Mouse (Mus musculus): ENCODE data around the gene Cfap298. TPM values are rescaled to one million over a fixed set of nuclear protein-coding genes. Genes with fewer than 3 reads are reported as not detected.

The Cfap298 gene
- 43.1 and 47.0 TPM in 2 replicates for polyA plus RNA-seq (2014; fragmentation: Nextera tagmentation; extraction: Ambion mirVana)

GRCm38 (mm10) chr16:90934687-90935328, at the start of gene Cfap298:
Gene Cfap298, minus strand, starts transcription at chr16:90935114.
- ATAC-seq (ENCODE audit: insufficient number of reproducible peaks, low FRiP score, low TSS enrichment, low read depth), result peak; percentile 96
- no peaks in the 10 kb centered on the region for H3K9me3 ChIP-seq (ENCODE audit: control insufficient read depth, low read length)
- peak within 1 kb of the TSS; percentile 80 for H3K4me2 ChIP-seq (ENCODE audit: low read depth, severe bottlenecking)
- WGBS, result under 1% methylated on average over 56 of the region's 56 CpGs
- H3K27ac ChIP-seq (replicated peaks; ENCODE audit: low read depth, low read length), result peak within 1 kb of the TSS; percentile 69; the same call in 1 of the 2 replicates
- H3K4me1 ChIP-seq (ENCODE audit: control insufficient read depth, insufficient read depth, low read length), result 0 out of 2 replicates have a peak, but pooled peaks cover 3% of the 10 kb centered on the region
- no peaks in the 10 kb centered on the region for H3K27me3 ChIP-seq (ENCODE audit: control insufficient read depth, insufficient read depth, low read length)
- no peaks in the 10 kb centered on the region; the same call in 1 of the 2 replicates for H3K36me3 ChIP-seq (ENCODE audit: control insufficient read depth, insufficient read depth, low read length)
- H3K9ac ChIP-seq (ENCODE audit: low read length), result peak within 1 kb of the TSS; percentile 61
- H3K4me3 ChIP-seq (ENCODE audit: low read depth, low read length), result peak within 1 kb of the TSS; percentile 80
- peak; percentile 97 for DNase-seq (ENCODE audit: low spot score)

GRCm38 (mm10) chr16:90971004-90971403, 36.1 kb upstream of the Cfap298 start:
- no peaks in the 10 kb centered on the region for H3K9me3 ChIP-seq (ENCODE audit: control insufficient read depth, low read length)
- no peaks in the 10 kb centered on the region for H3K4me1 ChIP-seq (ENCODE audit: control insufficient read depth, insufficient read depth, low read length)
- H3K4me3 ChIP-seq (ENCODE audit: low read depth, low read length), result no peak overlapping the region
- 88% methylated on average over 6 of the region's 6 CpGs for WGBS
- no peaks in the 10 kb centered on the region for H3K27me3 ChIP-seq (ENCODE audit: control insufficient read depth, insufficient read depth, low read length)
- no peak overlapping the region for H3K4me2 ChIP-seq (ENCODE audit: low read depth, severe bottlenecking)
- ATAC-seq (ENCODE audit: insufficient number of reproducible peaks, low FRiP score, low TSS enrichment, low read depth) (no peak), DNase-seq (ENCODE audit: low spot score) (no peak)
- no peak overlapping the region for H3K27ac ChIP-seq (replicated peaks; ENCODE audit: low read depth, low read length)
- H3K9ac ChIP-seq (ENCODE audit: low read length), result no peak overlapping the region
- no peaks in the 10 kb centered on the region for H3K36me3 ChIP-seq (ENCODE audit: control insufficient read depth, insufficient read depth, low read length)

DNA sequence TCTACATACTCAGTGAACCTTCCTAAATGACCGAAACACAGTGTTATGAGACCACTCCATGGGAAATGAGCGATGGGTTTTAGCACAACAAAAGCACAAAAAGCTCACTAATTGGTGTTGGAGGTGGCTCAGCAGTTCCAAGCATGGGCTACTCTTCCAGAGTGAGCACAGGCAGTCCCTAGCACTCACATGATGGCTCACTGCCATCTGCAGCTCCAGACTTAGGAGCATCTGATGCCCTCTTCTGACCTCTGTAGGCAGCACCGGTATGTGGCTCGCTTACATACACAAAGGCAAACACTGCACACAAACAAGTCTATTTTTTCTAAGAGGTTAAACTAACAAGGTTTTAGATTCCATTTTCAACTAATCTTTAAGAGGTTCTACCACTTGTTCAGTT, 31.3 kb upstream of the Cfap298 start:
- 92% methylated on average over 4 of the region's 4 CpGs for WGBS
- Histone ChIP-seq H3K4me1 (ENCODE audit: control insufficient read depth, insufficient read depth, low read length) (no peaks in the 10 kb centered on the region), H3K4me3 (ENCODE audit: low read depth, low read length) (no peak overlapping the region), H3K36me3 (ENCODE audit: control insufficient read depth, insufficient read depth, low read length) (no peaks in the 10 kb centered on the region), H3K9ac (ENCODE audit: low read length) (no peak overlapping the region), H3K4me2 (ENCODE audit: low read depth, severe bottlenecking) (no peak overlapping the region), H3K27me3 (ENCODE audit: control insufficient read depth, insufficient read depth, low read length) (no peaks in the 10 kb centered on the region), H3K27ac (replicated peaks; ENCODE audit: low read depth, low read length) (no peak overlapping the region), H3K9me3 (ENCODE audit: control insufficient read depth, low read length) (no peaks in the 10 kb centered on the region)
- DNase-seq (ENCODE audit: low spot score) (no peak), ATAC-seq (ENCODE audit: insufficient number of reproducible peaks, low FRiP score, low TSS enrichment, low read depth) (no peak)

DNA sequence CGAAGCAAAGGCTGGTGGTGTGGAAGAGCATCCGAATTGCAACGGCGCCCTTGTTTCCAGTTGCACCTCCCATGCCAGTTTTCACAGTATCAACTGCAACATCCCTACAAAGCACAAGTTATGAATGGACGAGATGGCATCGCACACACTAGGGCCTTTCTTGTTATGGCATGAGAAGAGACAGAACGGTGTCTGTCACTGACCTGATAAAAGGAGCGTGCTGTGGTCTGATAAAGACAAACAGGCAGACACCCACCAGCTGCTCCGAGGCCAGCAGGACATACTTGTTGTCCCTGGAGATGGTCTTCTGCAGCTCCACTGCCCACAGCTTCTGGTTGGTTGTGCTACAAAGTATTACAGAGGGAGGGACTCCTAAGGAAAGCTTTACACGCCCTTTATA, 29.4 kb upstream of the Cfap298 start:
- H3K4me1 ChIP-seq (ENCODE audit: control insufficient read depth, insufficient read depth, low read length), result no peaks in the 10 kb centered on the region
- WGBS, result 91% methylated on average over 10 of the region's 10 CpGs
- no peak for DNase-seq (ENCODE audit: low spot score)

DNA sequence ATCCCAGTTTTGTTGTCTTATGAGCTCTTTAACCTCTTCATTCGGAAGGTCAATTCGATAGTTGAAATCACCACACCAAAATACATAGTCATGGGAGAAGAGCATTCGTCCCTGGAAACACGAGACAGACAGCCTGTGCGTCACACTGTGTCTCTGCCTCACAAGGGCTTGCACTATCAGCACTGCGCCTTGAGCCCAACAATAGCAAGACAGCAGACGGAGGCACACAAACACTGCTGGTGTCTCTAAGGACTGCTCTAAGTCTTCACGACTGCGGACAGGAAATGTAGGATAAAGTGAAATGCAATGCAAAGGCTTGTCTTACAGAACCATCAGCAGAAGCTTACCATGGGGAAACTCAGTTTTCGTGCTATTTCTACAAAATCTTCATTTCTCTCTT, 29.0 kb upstream of the Cfap298 start:
- Histone ChIP-seq H3K4me1 (ENCODE audit: control insufficient read depth, insufficient read depth, low read length) (no peaks in the 10 kb centered on the region), H3K36me3 (ENCODE audit: control insufficient read depth, insufficient read depth, low read length) (no peaks in the 10 kb centered on the region), H3K27ac (replicated peaks; ENCODE audit: low read depth, low read length) (no peak overlapping the region), H3K4me3 (ENCODE audit: low read depth, low read length) (no peak overlapping the region), H3K4me2 (ENCODE audit: low read depth, severe bottlenecking) (no peak overlapping the region), H3K9me3 (ENCODE audit: control insufficient read depth, low read length) (no peaks in the 10 kb centered on the region), H3K27me3 (ENCODE audit: control insufficient read depth, insufficient read depth, low read length) (no peaks in the 10 kb centered on the region), H3K9ac (ENCODE audit: low read length) (no peak overlapping the region)
- ATAC-seq (ENCODE audit: insufficient number of reproducible peaks, low FRiP score, low TSS enrichment, low read depth), result no peak
- no peak for DNase-seq (ENCODE audit: low spot score)
- WGBS, result 89% methylated on average over 10 of the region's 10 CpGs

More for the DNA sequence above, 29.4 kb upstream of the Cfap298 start:
- ATAC-seq (ENCODE audit: insufficient number of reproducible peaks, low FRiP score, low TSS enrichment, low read depth), result no peak
- no peaks in the 10 kb centered on the region for H3K27me3 ChIP-seq (ENCODE audit: control insufficient read depth, insufficient read depth, low read length)
- H3K9me3 ChIP-seq (ENCODE audit: control insufficient read depth, low read length), result no peaks in the 10 kb centered on the region
- H3K4me3 ChIP-seq (ENCODE audit: low read depth, low read length), result no peak overlapping the region
- H3K36me3 ChIP-seq (ENCODE audit: control insufficient read depth, insufficient read depth, low read length), result no peaks in the 10 kb centered on the region
- H3K4me2 ChIP-seq (ENCODE audit: low read depth, severe bottlenecking), result no peak overlapping the region
- H3K27ac ChIP-seq (replicated peaks; ENCODE audit: low read depth, low read length), result no peak overlapping the region
- no peak overlapping the region for H3K9ac ChIP-seq (ENCODE audit: low read length)

DNA sequence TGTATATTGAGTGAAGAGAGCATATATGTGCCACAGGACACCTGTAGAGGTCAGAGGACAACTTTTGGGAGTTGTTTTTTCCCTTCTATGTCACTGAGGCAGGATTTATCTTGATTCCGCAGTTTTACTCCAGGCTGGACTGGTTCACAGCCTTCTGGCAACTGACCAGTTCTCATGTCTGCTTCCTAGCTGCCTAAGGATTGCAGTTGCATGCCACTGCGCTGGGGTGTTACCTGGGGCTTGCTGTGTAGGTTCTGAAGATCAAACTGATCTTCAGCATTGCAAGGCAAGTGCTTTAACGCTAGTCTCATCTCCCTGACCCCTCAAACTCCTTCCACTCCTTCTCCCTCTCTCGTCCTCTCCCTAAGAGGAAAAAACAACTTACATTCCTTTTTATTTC, 28.3 kb upstream of the Cfap298 start:
- no peak overlapping the region for H3K9ac ChIP-seq (ENCODE audit: low read length)
- no peak overlapping the region for H3K4me2 ChIP-seq (ENCODE audit: low read depth, severe bottlenecking)
- H3K27me3 ChIP-seq (ENCODE audit: control insufficient read depth, insufficient read depth, low read length), result no peaks in the 10 kb centered on the region
- no peak overlapping the region for H3K27ac ChIP-seq (replicated peaks; ENCODE audit: low read depth, low read length)
- no peak overlapping the region for H3K4me3 ChIP-seq (ENCODE audit: low read depth, low read length)
- no peaks in the 10 kb centered on the region for H3K36me3 ChIP-seq (ENCODE audit: control insufficient read depth, insufficient read depth, low read length)
- DNase-seq (ENCODE audit: low spot score) (no peak), ATAC-seq (ENCODE audit: insufficient number of reproducible peaks, low FRiP score, low TSS enrichment, low read depth) (no peak)
- WGBS, result 94% methylated on average over 4 of the region's 4 CpGs
- no peaks in the 10 kb centered on the region for H3K9me3 ChIP-seq (ENCODE audit: control insufficient read depth, low read length)
- H3K4me1 ChIP-seq (ENCODE audit: control insufficient read depth, insufficient read depth, low read length), result no peaks in the 10 kb centered on the region

DNA sequence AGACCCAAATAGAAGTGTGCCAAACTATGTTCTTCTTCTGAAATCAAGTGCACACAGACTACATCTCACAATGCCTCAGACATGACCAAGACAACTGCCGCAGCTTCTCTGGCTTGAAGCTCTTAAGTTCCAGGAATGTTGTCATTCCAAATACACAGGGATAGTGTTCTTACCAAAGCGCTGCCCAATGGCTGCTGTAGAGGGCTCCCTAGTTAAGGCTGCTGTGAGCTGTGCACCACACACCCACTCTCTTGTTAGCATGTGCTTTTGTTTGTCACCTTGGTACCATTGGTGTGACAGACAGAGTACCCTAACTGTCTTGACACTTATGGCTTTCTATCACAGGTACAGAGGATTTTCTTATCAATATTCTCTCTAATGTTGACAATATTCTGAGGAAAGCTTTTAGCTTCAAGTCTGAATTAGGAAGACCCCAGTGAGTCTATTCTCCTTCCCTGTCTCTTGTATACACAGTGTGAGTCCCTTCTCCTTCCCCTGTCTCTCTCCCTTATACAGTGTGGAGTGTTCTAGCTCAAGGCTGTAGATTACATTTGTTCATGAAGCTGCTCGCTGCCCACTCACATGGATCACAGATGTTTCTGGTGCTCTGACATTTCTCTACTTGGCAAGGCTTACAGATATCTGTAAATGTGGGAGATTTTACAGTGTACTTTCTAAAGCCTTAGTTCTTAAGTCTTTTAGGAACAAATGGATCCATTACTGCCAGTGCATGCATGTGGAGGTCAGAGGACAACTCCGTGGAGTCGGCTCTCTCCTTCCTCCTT, 23.6 kb upstream of the Cfap298 start:
- DNase-seq (ENCODE audit: low spot score), result no peak
- Histone ChIP-seq H3K4me3 (ENCODE audit: low read depth, low read length) (no peak overlapping the region), H3K9ac (ENCODE audit: low read length) (no peak overlapping the region), H3K4me1 (ENCODE audit: control insufficient read depth, insufficient read depth, low read length) (no peaks in the 10 kb centered on the region), H3K27me3 (ENCODE audit: control insufficient read depth, insufficient read depth, low read length) (no peaks in the 10 kb centered on the region), H3K36me3 (ENCODE audit: control insufficient read depth, insufficient read depth, low read length) (no peaks in the 10 kb centered on the region), H3K4me2 (ENCODE audit: low read depth, severe bottlenecking) (no peak overlapping the region), H3K9me3 (ENCODE audit: control insufficient read depth, low read length) (no peaks in the 10 kb centered on the region), H3K27ac (replicated peaks; ENCODE audit: low read depth, low read length) (no peak overlapping the region)
- no peak for ATAC-seq (ENCODE audit: insufficient number of reproducible peaks, low FRiP score, low TSS enrichment, low read depth)
- WGBS, result 81% methylated on average over 5 of the region's 5 CpGs

DNA sequence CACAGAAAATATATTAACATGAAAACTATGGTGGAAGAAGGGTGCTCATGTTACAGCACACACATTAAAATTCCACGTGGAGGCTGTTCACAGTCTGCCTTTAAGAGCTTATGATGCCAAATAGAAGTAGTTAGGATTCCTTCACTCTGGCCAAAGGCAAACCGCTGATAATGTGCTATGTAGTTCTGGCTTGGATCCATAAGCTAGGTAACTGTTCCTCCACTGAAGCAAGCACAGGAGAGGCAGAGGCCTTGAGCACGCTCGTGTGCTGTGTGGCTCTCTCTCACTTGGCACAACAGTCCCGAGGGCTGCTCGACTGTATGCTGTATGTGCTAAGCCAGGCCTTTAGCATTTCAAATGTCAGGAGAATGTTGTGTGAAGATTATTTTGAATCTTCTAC, 20.6 kb upstream of the Cfap298 start:
- no peak for ATAC-seq (ENCODE audit: insufficient number of reproducible peaks, low FRiP score, low TSS enrichment, low read depth)
- Histone ChIP-seq H3K4me2 (ENCODE audit: low read depth, severe bottlenecking) (no peak overlapping the region), H3K9me3 (ENCODE audit: control insufficient read depth, low read length) (no peaks in the 10 kb centered on the region), H3K27me3 (ENCODE audit: control insufficient read depth, insufficient read depth, low read length) (no peaks in the 10 kb centered on the region), H3K4me1 (ENCODE audit: control insufficient read depth, insufficient read depth, low read length) (no peaks in the 10 kb centered on the region), H3K9ac (ENCODE audit: low read length) (no peak overlapping the region), H3K4me3 (ENCODE audit: low read depth, low read length) (no peak overlapping the region), H3K27ac (replicated peaks; ENCODE audit: low read depth, low read length) (no peak overlapping the region), H3K36me3 (ENCODE audit: control insufficient read depth, insufficient read depth, low read length) (no peaks in the 10 kb centered on the region)
- 84% methylated on average over 6 of the region's 6 CpGs for WGBS
- no peak for DNase-seq (ENCODE audit: low spot score)
